Mouse (Mus musculus): ENCODE measurements at regions not wholly inside any gene's neighbourhood (a gene's known extent, or its start where the extent isn't known, plus 50 kb on each side); places are given as distances from the start of the nearest gene placed in this dataset.

DNA sequence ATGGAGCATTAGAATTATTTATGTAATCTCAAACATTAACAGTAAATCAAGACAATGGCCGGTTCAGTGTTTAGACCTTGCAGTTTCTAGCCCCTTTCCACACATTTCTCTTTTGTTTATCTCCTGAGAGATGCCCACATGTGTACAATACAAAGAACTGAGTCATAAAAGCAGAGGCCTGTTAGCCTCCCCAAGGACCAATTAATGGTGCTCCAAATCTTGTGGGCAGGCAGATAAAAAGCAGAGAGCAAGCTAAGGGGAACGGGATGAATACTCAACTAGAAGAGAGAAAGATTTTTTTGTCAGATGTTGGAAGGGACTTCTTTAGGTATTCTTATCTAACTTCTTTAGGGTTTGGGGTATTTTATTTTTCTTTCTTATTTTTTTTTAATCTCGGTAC is 287.3 kb downstream of the Rergl start:
- TF ChIP-seq EP300 (IDR thresholded peaks at IDR 0.05; ENCODE audit: low read depth), result no peak
- TF ChIP-seq CTCF (IDR thresholded peaks at IDR 0.05; ENCODE audit: low read depth), result no peak
